Mouse (Mus musculus): ENCODE data around the gene Erbb2.

Gene Erbb2

DNA sequence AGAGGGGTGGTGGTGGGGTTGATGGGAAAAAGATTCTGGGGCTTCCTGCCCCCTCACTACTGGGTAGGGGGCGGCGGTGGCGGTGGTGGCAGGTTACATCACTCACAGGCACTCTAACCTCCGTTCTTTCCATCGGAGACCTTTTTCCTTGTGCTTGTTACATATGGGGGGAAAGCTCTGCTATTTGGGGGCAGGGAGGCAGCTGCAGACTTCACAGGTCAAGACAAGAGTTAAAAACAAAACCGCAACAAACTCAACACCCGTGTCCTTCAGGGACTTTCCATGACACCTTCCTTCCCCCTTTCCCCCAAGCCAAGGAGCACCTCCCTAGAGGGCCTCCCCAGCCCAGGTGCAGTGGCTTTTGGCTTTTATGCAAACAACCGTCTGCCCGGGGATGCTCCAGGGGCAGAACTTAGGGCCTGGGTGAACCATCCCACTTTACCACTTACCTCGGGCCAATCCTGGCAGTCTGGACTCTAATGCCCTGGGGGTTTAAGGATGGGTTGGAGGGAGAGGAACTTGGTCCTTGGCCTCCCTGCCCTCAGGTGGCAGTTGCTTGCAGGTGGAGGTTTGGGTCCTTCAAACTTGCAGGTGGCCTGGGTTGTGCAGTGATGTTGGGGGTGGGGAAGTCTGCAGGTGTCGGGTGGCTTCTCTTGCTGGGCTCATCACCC lies 46.9 kb downstream of the Erbb2 start:
- DNase-seq: no peak

DNA sequence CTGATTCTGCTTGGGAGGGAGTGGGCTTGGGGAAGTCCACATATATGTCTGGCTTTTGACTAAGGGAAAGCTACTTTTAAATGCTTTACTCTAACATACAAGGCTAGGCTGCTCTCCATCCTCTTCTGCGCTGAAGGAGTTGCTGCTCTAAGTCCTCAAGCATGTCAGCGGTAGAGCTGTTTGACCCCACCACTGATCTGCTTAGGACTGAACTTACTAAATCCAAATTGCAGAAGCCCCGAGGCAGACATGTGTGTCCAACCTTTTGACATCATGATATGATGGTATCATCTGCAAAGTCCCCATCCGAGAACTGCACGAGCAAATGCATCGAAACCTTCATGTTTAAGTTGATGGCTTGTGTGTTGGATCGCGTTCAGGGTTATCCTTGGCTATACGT lies 47.6 kb downstream of the Erbb2 start:
- DNase-seq: no peak

DNA sequence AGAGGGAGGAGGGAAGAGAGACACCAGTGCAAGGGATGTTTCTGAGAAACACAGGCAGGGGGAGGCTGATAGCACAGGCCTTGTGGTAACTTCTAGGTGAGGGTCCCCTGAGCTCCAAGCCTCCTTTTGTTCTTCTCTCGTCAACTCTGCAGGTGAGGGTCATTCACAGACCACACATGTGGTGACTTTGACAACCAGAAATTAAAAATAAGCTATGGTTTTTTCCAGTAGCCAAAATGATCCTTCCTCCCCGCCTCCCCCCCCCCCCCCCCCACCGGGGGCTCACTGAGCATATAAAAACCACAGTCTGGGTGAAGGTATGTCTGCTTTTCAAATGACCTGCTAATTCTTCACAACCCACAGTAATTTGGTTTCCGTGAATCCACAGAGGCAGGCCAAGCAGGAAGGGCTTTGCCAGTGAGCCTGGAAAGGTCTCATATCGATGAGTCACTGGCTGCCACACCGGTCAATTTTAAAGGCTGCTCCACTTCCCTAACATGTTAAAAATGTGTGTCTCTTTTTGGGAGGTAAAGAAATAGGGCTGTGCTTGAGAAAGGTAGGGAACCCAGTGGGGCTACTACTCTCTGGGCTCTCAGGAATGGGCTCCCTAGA lies 48.9 kb downstream of the Erbb2 start:
- DNase-seq: no peak

DNA sequence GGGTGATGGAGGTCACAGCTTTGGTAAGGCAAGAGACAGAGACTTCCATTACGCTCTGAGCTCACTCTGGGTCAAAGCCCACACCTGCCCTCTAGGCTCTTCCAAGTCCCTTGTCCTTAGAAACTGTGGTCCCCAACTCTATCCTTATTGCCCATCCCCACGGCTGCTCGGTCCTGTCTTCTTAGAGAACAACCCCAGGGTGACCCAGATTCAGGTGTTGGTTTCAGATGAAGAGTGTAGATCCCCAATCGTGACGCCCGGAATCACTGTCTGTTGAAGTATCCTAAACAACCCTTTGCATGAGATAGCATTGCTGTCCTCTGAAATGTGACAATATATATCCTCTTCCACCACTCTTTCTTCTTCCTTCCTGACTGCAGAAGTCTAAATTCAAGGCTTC lies 50.0 kb downstream of the Erbb2 start:
- no peak for DNase-seq

DNA sequence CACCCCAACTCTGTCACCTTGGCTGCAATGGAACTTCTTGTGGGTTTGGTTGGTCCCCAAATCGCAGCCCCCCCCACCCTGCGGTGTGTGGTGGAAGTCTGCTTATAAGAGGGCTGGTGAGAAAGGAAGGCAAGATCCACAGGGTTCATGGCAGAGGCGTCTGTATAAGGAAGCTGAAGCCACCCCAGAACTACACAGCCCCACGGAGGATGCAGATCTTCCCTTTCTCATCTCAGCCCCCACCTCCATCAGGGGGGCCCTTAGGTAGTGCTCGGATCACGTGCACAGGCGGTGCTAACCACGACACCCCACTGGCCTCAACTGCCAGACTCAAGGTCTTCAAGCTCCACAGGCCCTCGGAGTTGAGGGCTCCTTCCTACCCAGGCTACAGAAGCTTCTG lies 51.6 kb downstream of the Erbb2 start:
- no peak for DNase-seq

DNA sequence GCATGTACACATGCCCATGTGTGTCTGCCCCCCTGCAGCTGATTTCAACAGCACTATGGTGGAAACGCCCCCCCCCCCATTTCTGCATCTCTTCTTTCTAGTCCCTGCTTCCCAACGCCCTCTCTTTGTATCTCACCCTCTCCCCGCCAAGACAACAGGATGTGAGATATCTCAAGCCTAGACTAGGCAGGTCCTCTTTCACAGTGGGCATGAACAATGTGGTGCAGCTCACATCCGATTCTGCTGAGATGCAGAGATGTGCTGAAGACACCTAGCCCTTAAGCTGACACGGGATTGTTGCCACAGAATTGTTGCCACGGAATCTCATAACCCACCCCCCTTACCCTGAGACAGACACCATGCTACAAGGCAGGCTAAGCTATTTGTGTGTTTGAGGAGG lies 52.2 kb downstream of the Erbb2 start:
- no peak for DNase-seq

DNA sequence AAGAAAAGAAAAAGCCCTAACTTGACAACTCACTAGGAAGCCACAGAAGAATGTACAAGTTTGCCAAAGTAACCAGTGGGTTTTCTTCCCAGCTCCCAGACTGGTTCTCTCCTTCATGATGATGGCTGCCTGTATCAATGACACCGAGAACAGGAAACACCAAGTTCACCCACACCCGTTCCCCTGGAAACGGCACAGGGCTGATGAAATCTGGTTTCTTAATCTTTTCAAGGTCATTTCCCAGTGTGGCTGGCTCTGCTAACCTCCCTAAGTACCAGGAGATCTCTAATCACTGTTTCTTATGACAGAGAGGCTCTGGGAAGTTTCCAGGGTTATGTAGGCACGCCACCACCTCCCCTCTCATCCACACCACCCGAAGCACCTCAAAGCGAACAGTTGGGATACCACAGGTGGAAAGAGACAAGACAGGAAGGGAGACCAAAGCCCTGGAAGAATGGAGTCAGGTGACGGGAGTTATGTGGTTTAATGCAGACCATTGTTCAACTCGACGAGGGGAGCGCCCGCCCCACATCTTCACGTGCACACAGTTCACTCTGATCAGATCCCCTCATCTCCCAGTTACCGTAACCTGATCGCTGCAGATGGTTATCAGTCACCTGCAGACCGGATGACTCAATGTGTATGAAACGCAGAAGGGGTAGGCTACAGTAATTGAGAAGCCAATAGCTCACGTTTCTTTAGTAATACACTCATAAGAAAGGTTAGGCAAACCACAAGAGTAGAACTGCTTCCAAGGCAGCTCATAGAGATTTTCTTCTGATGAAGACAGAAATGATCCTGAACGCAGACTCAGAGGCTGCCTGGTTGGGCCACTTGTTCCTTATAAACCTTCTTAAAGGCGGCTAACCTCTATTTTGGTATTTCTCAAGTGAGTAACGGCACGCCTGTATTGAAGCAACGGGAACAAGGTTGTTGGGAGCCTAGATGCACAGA lies 57.8 kb downstream of the Erbb2 start:
- no peak for DNase-seq

DNA sequence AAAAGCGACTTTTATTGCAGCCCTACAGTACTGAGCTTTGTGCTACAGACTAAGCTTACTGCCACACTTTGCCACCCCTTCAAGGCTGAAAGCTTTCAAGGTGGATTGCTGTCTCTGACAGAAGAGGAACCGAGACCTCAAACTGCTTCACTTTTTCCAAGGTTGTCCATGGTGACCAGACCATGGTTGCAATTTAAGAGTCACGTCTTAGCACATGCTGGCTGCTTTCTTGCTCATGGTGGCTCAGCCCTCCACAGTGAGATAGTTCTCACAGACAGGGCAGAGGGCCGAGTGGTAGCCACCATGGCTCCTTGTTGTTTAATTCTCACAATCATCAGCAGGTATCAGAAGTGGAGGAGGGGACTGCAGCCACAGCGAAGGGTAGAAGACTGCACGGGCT lies 58.5 kb downstream of the Erbb2 start:
- DNase-seq: no peak

DNA sequence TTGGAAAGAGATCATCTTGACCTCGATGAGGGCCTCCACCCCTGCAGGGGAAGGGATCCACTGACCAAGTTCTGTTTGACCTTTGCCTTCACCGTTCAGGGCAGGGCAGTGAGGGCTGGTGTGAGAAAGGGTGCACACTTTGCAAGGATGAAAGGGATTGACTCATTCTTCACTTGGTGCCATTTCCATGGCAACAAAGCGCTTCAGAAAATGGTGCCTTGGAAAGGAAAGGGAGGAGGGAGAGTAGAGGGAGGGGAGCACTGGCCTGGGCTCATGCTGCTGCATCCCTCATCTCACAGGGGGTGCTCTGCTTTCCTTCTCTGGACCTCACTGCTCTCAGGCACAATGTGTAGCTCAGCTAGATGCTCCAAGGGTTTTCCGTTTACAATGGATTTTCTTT lies 60.4 kb downstream of the Erbb2 start:
- no peak for DNase-seq

DNA sequence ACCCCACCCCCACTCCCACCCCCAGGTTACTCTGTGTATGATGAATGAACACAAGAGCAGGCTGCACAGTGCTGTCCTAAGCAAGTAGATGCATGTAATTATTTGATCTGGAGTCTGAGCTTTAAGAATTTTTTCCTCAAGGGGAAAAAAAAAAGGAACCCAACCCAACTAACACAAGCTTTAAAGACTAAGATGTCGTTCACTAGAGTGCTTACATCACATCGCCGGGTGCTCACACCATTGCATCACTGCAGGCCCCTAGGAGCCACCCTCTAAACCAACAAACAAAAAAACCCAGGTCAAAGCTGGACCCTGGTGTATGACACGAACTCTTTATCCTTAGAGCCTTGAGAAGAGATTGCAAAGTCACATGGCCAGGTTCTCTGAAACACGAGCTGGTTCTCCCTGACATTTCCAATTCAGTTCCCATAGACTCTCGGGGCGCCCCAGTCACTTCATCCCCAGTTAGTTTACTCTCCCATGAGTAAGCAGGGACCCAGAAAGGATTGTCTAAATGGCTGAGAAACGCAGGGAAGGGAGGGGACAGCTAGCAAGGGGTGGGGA lies 61.7 kb downstream of the Erbb2 start:
- DNase-seq: no peak

DNA sequence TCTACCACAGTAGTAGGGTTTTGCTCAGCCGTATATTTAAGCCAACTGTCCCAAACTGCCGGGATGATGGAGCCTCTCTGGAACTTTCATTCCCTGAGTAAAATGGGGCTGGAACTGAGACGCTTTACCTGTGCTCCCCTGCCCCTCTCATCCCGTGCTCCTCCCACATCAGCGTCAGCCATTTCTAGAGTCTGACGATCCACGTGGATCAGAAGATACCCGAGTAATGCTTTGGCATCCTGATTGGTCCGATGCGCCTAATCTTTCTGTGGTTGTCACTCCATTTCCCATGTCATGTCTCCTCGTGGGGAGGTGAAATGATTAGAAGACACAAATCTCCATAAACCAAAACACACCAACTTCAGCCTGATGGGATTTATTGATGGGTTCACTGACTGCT lies 62.7 kb downstream of the Erbb2 start:
- DNase-seq: no peak

DNA sequence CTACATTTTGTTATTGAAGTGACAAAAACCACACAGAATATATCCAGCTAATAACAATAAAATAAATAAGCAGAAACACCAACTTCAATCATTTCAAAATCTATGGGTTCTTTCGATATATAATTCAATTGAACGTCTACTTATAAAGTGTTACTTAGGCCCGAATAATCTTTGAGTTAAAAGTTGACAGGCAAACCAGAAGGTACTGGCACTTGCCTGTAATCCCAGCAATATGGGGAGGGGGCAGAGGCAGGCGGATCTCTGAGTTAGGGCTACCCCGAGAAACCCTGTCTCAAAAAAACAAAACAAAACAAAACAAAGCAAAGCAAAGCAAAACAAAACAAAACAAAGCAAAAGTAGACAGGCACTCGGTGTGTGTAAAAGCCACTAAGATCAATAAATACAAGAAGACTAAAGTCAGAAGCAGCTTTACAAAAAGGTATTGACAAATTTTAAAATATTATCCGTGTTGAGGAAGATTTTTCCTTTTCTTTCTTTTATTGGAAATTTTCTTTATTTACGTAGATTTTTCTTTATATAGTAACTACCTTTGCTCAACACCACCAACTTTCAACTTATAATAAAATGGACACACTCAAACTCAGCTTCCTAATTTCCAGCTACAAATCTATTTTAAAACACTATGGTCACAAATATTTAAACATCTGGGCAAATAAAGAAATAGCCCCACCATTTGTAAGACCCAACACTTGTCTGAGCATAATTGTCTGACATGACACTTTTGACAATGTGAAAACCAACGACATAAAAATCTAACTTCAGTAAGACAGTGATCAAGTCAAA lies 63.6 kb downstream of the Erbb2 start:
- DNase-seq: no peak

DNA sequence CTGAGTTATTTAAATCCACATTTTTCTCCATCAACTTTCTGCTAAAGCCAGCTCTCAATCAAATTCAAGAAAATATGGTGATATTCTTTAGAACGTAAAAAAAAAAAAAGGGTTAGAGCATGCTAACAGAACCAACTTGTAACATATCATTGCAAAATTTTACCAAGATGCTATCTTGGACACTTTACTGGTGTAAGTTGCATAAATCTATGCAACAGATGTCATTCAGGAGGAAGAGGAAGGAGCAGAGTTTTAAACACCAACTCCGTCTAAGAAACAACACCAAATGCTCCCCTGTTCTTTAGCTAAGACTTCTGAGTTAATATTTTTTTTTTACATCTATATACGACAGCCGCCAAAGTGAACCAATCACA lies 64.2 kb downstream of the Erbb2 start:
- no peak for DNase-seq

DNA sequence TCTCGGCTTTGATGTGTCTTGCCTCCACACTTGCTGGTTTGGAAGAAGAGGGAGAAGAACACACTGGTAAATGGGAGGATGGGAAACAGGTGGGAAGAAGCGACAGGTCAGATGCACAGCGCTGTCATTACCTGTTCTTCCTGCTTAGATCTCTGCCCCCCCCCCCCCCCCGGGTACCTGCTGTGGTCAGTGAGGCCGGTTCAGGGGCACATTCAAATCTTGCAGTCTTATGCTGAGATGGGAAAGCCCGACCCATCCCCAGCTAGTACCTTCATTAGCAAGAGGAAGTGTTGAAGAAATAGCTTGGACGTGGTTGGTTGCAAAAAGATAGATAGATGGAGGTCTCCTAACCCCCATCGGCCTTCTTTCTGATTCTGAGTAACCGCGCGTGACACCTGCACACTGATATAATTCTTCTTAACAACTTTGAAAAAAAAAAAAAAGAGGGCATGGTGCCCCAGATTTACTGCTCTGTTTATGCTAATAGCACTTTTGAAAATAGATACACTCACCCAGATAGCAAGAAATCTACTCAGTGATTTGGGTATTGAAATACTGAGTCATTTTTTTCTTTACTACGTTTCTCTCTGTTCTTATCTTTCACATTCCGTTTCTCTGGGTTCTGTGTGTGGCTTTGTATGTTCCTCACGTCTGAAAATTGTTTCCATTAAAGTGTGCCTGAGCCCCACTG lies 64.9 kb downstream of the Erbb2 start:
- DNase-seq: no peak

DNA sequence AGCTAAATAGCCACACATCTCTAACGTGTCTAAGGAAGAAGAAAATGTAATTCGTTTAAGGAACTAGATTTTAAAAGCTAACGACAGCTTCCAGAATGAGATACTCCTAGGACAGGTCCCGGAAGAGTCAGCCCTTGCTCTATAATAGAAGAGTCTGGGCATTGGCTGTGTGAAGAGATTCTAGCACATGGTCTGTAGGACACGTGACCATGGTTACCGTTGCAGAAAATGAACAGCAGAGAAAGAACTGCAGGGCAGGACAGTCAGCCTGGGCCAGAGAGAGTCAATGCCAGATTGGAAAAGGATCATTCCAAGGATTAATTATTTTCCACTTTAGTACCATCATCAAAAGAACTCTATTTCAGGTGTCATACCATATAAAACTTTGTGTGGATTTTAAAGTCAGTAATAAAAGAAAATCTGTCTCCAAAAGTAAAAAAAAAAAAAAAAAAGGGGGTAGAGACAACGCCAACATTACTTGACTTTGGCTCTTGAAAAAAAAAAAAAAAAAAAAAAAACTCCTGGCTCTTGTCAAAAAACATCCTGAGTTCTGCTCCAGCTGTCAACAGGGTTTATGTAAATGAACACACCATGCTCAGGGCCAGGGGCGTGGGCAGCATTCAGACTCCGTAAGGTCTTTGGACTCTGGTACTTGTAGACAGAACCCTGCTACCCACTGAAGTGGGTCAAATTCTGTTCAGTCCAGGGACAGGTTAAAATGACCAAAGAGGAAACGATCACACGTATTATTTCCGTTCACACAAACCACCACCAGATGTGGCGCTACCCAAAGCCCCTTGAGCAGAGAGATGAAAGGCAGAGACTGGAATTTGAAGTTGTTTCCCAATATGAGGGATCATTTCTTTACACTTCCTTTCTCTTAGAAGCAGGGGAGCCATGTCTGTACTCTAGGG lies 67.0 kb downstream of the Erbb2 start:
- no peak for DNase-seq

DNA sequence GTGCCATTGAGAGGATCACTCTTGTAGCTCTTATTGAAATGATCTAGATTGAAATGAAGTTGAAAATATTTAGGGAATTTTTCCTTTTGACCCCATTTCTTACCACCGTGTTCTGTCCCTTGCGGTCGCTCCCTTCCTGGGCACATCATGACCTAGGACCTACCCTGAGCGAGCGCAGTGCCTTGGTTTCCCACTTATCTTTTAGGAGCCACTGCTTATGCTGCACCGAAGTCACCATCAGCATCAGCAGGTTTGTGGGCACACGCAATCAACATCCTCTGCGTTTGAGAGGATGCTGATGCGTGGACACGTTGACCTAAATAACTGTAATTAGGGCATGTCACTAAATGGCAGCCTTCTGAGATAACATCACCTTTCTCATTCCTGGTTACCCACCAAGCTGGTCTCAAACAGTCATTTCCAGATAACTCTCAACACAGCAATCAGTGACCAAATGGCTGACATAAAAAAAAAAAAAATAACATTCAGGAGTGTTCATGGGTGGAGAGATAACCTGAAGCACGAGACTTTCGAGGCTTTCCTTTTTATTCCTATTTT lies 67.7 kb downstream of the Erbb2 start:
- no peak for DNase-seq

DNA sequence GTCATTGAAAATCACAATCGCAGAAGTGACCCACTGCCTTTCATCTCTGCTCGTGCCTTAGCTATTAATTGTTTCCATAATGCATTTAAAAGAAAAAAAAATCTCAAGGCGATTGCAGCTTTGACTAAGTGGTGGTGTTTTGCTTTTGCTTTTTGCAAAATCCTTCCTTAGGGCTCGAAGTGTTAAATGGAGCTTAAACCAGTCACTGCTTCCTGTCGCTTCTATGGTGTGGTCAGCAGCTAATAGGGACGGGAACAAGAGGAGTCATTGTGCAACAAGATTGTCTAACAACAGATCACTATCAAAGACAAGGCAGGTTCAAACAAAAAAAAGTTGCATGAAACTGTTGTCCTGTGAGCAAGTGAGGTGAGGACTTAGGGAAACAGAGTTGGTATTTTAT lies 69.0 kb downstream of the Erbb2 start:
- no peak for DNase-seq

DNA sequence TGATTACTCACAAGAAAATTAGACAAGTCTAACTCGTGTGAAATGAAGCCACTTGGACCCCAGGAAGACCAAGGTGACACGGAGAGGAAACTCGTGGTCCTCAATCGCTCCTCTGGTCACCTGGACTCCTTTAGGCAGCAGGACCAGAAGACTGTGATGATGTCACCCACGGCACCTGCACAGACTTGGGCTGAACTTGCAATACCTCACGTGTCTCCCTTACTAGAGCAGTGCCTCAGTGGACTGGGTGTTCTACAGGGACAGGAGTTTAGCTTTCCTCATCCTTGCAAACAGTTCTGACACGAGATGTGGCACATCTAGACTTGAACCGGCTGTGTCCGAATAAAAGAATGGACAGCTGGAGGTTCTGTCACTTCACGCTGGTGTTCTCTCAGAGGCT lies 69.8 kb downstream of the Erbb2 start:
- no peak for DNase-seq

DNA sequence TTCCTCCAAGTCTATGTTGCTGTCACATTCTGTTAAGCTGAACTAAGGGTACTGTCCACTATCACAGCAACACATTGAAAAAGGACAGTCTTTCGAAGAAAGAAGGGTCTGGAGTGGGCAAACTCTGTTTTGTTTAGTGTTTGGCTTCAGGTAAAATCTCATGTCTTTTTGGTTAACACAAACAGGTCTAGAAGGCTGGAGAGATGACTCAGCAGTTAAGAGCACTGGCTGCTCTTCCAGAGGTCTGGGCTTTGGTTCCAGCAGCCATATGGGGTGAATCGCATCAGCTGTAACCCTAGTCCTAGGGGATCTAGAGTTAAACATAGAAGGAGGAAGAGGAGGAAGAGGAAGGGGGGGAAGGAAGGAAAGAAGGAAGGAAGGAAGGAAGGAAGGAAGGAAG lies 73.5 kb downstream of the Erbb2 start:
- no peak for DNase-seq
